Mouse (Mus musculus) thymus, adult 2 months (tissue): ENCODE results near the gene Isoc2b.

ENCODE experiments used
- CTCF ChIP-seq: fragments of 200-500 bp; IDR thresholded peaks from 2 replicates; pipeline ENCODE4 v1.5.1; 2012; ENCODE audit warnings: mild to moderate bottlenecking, control low read depth, low read length, moderate library complexity, borderline replicate concordance; ENCODE audit not compliant: control insufficient read depth, poor library complexity, insufficient read depth; ENCODE audit errors: extremely low read depth
- POLR2A ChIP-seq: fragments of 200-500 bp; IDR thresholded peaks from 2 replicates; pipeline ENCODE4 v1.6.1; 2012; ENCODE audit warnings: mild to moderate bottlenecking, low read length, control low read depth, moderate library complexity; ENCODE audit not compliant: control insufficient read depth, poor library complexity, insufficient read depth; ENCODE audit errors: extremely low read depth

GRCm38 (mm10) chr7:4806716-4807115 is 63.3 kb downstream of the Isoc2b start:
- TF ChIP-seq CTCF (no peak), POLR2A (no peak)
